Mouse (Mus musculus): ENCODE measurements around the gene Csad. TPM values are rescaled to one million over a fixed set of nuclear protein-coding genes. Genes with fewer than 3 reads are reported as not detected.
"Not testable (repeated sequence)": the region's sequence is repeated elsewhere in the genome, so short reads cannot be mapped to it uniquely, and the experiment has no call there.

Gene Csad
- total RNA-seq, 2 experiments from 2014 or later = 23.9 to 29.4 TPM

- intact Hi-C loops (cut with DNase I) = loop anchor here (5.0 kb wide), 1 partner anchor 79 kb away; no protein-coding TSS in a partner anchor
These were observed 34.2 kb upstream of the Csad start for GRCm38 (mm10) chr15:102238543-102239259.

GRCm38 (mm10) chr15:102235371-102236027, 31.0 kb upstream of the Csad start:
- intact Hi-C loops (cut with DNase I) = loop anchor here (5.0 kb wide), 1 partner anchor 82 kb away; no protein-coding TSS in a partner anchor
- no peak for DNase-seq (ENCODE audit: low spot score in 2 of 2)

More at GRCm38 (mm10) chr15:102238543-102239259, 34.2 kb upstream of the Csad start:
- no peak for DNase-seq (ENCODE audit: low spot score in 2 of 2)

GRCm38 (mm10) chr15:102233896-102234295, 29.4 kb upstream of the Csad start:
- no peak for DNase-seq (ENCODE audit: low spot score in 2 of 2)
- intact Hi-C loops (cut with DNase I) = no loop called here

GRCm38 (mm10) chr15:102232764-102233163, 28.2 kb upstream of the Csad start:
- no peak for DNase-seq (ENCODE audit: low spot score in 2 of 2)
- intact Hi-C loops (cut with DNase I) = no loop called here

GRCm38 (mm10) chr15:102231748-102232147, 27.2 kb upstream of the Csad start, which contains the start of gene Itgb7:
TSS of gene Itgb7 (minus strand) at chr15:102231944.
- intact Hi-C loops (cut with DNase I) = no loop called here
- no peak for DNase-seq (ENCODE audit: low spot score in 2 of 2)

GRCm38 (mm10) chr15:102230408-102231321, 26.1 kb upstream of the Csad start:
- no peak for DNase-seq (ENCODE audit: low spot score in 2 of 2)
- intact Hi-C loops (cut with DNase I) = no loop called here

GRCm38 (mm10) chr15:102225619-102226018, 21.1 kb upstream of the Csad start:
- intact Hi-C loops (cut with DNase I) = loop anchor here (2.0 kb wide), 1 partner anchor 47 kb away; no protein-coding TSS in a partner anchor
- not testable (repeated sequence) for DNase-seq (ENCODE audit: low spot score in 2 of 2)

- no peak for DNase-seq (ENCODE audit: low spot score in 2 of 2)
- intact Hi-C loops (cut with DNase I) = loop anchor here (2.0 kb wide), 1 partner anchor 46 kb away; no protein-coding TSS in a partner anchor
These were observed 20.6 kb upstream of the Csad start for GRCm38 (mm10) chr15:102224992-102225617.

GRCm38 (mm10) chr15:102224186-102224991, 19.9 kb upstream of the Csad start:
- intact Hi-C loops (cut with DNase I) = loop anchor here (2.0 kb wide), 1 partner anchor 46 kb away; no protein-coding TSS in a partner anchor
- DNase-seq (ENCODE audit: low spot score in 2 of 2) = peak; percentile 78 to 81

- DNase-seq (ENCODE audit: low spot score in 2 of 2) = no peak
- intact Hi-C loops (cut with DNase I) = no loop called here
These were observed 17.9 kb upstream of the Csad start for GRCm38 (mm10) chr15:102222386-102222785.

- intact Hi-C loops (cut with DNase I) = no loop called here
- no peak for DNase-seq (ENCODE audit: low spot score in 2 of 2)
These were observed 12.8 kb upstream of the Csad start for GRCm38 (mm10) chr15:102217325-102217724.

GRCm38 (mm10) chr15:102216459-102217228, 12.1 kb upstream of the Csad start:
- DNase-seq (ENCODE audit: low spot score in 2 of 2) = no peak
- intact Hi-C loops (cut with DNase I) = no loop called here

GRCm38 (mm10) chr15:102215624-102216023, 11.1 kb upstream of the Csad start:
- intact Hi-C loops (cut with DNase I) = no loop called here
- no peak for DNase-seq (ENCODE audit: low spot score in 2 of 2)

- intact Hi-C loops (cut with DNase I) = no loop called here
- DNase-seq (ENCODE audit: low spot score in 2 of 2) = no peak
These were observed 9.6 kb upstream of the Csad start for GRCm38 (mm10) chr15:102214132-102214531.

- intact Hi-C loops (cut with DNase I) = no loop called here
These were observed 7.4 kb upstream of the Csad start for GRCm38 (mm10) chr15:102211895-102212294.

GRCm38 (mm10) chr15:102210816-102211215, 6.3 kb upstream of the Csad start:
- intact Hi-C loops (cut with DNase I) = no loop called here
- DNase-seq (ENCODE audit: low spot score in 2 of 2) = no peak

More at GRCm38 (mm10) chr15:102211895-102212294, 7.4 kb upstream of the Csad start:
- DNase-seq (ENCODE audit: low spot score in 2 of 2) = no peak

- intact Hi-C loops (cut with DNase I) = no loop called here
- DNase-seq (ENCODE audit: low spot score in 2 of 2) = no peak
These were observed 4.6 kb upstream of the Csad start for GRCm38 (mm10) chr15:102209114-102209513.

GRCm38 (mm10) chr15:102208092-102208561, 3.6 kb upstream of the Csad start:
- no peak for DNase-seq (ENCODE audit: low spot score in 2 of 2)
- intact Hi-C loops (cut with DNase I) = no loop called here
